Mouse (Mus musculus) thymus, adult 2 months (tissue): ENCODE results near the gene Ptpn11.

Experiments
- CTCF ChIP-seq: fragments of 200-500 bp; IDR thresholded peaks from 2 replicates; pipeline ENCODE4 v1.5.1; 2012; ENCODE audit warnings: mild to moderate bottlenecking, control low read depth, low read length, moderate library complexity, borderline replicate concordance; ENCODE audit not compliant: control insufficient read depth, poor library complexity, insufficient read depth; ENCODE audit errors: extremely low read depth
- POLR2A ChIP-seq: fragments of 200-500 bp; IDR thresholded peaks from 2 replicates; pipeline ENCODE4 v1.6.1; 2012; ENCODE audit warnings: mild to moderate bottlenecking, low read length, control low read depth, moderate library complexity; ENCODE audit not compliant: control insufficient read depth, poor library complexity, insufficient read depth; ENCODE audit errors: extremely low read depth

DNA sequence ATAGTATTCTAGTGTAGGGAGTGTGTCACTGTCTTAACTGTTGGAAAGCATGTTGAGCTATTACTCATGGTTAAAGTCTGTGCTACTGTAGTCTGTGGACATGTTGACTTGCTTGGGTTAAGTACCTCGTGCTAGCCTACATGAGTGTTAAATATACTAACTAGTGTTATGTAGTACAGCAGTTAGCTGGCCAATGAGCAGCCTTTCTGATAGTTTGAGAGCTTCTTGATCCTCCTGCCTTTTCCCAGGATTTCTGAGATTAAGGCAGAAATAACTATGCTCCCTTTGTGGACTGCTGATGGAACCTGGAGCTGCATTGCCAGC is 19.4 kb upstream of the Ptpn11 start:
- TF ChIP-seq CTCF: no peak
- no peak for TF ChIP-seq POLR2A
